Mouse (Mus musculus) adrenal gland, adult 18-20 months (tissue): Measurements from ENCODE around the gene Car10. TPM values are rescaled to one million over a fixed set of nuclear protein-coding genes. Genes with fewer than 3 reads are reported as not detected.

Experiments used
- DNase-seq, 2 experiments: peaks; one replicate each; pipeline ENCODE4 v3.0.0; 2021 to 2022; ENCODE audit warnings: low spot score in 2 of 2
- total RNA-seq, 2 experiments: library from RNA; stranded (reverse); gene quantifications; 1 replicate in 1 of 2; 2 replicates in 1 of 2; pipeline ENCODE4 v1.2.3; 2021

Car10 gene
- total RNA-seq, 2 experiments from 2014 or later = 0.17 TPM; not detected in 1

DNA sequence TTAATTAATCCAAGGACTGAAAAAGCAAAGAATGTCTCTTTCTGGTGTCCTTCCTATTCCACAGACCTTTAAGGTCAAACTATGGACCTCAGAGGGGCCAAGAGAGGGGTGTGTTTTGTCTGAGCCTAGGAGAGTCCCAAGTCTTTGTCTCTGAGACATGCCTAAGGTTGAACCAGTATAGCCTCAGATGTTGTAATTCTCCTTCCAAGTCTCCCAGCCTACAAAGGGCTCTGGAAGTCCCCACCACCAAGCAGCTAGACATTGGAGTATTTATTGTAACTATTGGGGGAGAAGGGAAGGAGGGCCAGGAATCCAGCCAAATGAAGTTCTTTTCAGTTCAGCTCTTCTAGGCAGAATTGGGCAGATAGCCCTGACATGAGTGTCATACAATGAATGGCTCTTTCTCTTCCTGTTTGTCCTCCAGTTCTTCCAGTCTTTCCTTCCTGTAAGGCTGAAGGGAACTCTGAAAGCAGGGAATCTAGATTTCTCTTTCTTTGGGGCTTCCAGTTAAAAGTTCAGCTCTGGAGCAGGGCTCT lies 464.6 kb downstream of the Car10 start:
- DNase-seq = no peak

DNA sequence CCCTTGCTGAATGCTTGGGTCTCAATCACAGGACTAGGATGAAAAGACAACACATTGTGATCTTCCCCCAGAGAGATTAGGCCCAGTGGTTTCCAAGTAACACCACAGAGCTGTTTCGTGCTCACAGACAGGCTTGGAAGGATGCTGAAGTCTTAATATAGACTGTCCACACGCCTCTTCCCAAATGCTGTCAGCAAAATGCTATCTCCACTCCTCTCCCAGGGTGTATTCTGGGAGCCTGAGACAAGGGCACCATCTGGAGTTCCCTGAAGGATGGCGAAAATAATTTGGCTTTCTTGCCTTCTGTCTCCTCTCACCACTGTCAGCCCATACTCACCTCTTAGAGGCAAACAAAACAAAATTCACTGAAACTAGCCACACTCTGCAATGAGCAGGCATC lies 467.9 kb downstream of the Car10 start:
- no peak for DNase-seq

DNA sequence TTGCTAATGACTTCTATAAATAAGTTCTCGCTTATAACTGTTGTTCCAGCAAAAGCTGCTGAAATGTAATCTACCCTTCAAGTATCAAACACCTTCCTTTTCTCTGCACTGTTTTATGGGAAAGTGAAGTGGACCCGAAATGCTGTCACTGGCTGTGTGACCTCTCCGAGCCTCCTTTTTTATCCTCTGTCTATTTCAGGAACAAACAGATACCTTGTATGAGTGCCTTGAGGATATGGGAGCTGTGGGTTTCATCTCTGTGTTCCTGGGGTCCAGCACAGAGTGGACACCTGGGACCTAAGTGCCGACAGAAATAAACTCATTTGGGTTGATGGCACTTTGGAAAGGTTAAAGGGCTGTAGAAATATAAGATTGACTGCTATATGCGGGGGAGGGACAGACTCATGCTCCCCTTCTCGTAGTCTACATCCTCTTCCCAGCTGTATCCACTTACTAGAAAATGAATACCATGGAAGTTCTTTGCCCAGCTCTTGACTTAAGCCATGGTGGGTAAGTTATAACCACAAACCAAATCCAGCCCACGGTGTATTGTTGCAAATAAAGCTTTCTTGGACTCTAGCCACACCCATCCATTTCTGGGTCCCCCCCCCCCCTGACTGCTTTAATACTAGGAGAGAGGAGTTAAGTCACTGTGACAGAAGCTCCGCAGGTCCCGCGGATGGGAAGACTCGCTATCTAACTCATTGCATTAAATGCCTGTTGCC lies 474.3 kb downstream of the Car10 start:
- no peak for DNase-seq

DNA sequence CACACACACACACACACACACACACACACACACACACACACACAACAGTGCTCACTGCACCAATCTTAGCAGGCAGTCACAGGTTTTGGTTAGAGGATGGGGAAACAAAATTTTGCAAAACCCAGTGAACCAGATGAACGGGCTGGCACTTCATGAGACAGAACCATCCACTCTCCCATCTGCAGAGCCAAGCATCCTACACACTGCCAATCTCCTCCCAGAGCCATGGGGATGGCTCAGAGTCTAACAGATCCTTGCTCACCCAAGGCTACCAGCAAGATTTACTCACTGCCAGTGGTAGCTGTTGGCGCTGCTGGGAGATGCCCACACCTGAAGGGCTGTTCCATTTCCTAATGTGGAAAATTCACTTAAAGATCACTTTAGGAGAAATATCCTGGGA lies 479.6 kb downstream of the Car10 start:
- DNase-seq = no peak

DNA sequence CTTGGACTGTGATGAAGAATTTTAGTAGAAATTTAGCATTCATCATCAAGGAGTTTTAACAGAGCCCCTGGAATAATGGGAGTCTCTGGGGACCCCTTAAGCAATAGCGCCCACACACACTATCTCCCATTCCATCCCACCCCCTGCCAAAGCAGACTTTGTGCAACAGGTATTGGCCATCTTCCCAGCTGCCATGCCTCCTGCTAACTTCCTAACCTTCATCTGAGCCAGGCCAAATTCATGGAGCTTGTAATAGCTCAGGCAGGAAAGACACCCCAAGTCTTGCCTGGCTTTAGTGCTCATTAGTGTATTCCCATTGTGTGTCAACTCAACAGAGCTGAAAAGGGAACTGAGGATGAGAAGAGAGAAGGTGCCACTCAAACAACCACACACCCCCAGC lies 481.8 kb downstream of the Car10 start:
- no peak for DNase-seq

DNA sequence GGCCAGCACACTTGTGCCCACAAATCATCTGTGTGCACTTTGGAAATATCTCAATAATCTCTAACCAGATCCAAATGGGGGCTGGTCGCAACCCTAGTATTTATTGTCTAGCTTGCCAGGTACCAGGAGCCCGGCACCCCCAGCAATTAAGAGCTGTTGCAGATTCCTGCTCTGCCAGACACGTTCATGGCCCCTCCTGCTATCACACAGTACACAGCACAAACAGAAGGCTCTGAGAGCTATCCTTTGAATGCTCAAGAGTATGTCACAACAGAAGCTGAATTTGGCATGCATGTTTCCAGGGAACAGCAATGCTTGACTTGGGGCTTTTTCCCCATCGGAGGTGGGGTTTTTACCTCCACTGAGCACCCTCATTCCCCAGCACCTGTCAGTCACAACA lies 483.5 kb downstream of the Car10 start:
- DNase-seq = no peak

DNA sequence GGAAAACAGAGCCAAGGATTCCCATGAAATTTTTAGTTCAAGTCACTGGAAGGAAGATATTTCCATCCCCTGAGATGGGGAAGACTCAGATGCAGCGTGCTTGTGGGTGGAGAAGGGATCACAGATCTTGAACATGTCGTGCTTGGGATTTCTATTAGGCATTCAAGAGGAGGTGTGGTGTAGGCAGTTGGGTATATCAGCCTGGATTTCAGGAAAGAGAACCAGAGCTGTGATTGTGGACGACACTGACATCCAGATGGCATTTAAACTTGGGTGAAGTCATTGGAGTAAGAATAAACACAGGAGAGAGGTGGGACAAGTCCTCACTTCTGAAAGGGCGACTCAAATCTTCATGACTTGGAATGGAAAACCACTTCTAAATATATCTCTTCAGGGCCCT lies 490.0 kb downstream of the Car10 start:
- DNase-seq = no peak

DNA sequence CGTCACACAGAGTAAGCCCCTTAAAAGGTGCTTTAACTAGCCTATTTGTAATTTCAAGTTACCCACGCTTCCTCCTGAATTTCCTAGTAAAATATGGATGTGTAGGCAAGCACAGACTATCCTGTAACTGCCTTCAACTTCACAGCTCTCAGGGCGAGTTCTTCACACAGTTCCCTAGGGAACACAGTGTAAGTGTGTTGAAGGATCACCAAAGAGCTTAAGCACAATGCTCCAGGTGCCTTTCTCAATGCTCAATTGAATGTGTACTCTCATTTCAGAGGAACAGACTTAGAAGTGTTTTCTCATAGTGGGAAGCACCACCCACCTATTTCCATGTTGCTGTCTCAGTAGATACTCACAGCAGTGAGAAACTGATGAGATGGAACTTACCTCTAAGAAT lies 492.8 kb downstream of the Car10 start:
- no peak for DNase-seq

DNA sequence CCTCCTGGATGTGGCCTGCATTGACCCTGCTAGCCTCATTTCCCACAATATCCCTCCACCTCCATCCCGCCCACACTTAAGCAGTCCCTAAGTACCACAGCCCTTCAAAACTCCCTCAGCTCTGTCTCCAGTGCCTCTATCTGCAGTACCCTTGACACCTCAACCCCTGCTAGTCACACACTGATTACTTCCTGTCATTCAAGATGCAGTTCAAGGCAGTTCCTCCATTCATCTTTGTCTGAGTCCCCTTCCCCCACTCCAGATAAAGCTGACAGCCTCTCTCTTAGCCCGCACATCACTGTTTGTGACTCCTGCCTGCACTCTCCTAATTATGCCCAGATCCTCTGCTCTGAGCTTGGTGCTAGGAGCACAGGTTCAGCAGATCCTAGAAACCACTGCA lies 496.2 kb downstream of the Car10 start:
- DNase-seq = no peak

DNA sequence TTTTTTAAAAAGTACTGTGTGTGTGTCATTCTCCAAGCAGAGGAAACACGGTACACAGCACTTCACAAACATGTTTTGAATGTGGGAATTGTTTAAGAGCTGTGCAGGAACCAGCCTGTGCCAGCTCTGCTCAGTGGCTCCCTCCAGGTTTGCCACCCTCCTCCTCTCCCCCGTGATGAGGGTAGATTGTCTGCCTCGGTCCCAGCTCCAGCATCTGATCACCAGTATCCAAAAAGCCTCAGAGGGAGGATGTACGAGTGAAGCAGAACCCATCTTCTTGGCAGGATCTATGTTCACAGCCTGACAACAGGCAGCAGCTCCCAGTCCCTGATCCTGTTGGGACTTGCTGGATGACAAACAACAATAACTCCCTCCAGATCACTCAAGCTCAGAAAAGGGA lies 500.3 kb downstream of the Car10 start:
- no peak for DNase-seq

DNA sequence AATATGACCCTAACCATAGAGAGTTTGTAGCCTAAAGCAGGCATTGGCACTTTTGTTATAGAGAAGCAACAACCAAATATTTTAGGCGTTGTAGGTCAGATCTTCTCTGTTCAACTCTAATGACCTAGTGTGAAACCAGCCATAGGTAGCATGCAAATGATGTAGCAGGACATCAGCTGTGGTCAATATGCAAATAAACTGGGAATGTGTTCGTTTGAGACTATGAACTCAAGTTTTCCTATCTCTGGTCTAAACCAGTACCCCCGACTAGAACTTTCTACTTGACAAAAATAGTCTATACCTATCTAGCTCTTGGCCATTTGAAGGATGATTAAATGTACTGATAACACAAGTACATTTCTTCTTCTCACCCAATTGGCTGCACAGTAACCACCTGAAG lies 501.9 kb downstream of the Car10 start:
- no peak for DNase-seq

DNA sequence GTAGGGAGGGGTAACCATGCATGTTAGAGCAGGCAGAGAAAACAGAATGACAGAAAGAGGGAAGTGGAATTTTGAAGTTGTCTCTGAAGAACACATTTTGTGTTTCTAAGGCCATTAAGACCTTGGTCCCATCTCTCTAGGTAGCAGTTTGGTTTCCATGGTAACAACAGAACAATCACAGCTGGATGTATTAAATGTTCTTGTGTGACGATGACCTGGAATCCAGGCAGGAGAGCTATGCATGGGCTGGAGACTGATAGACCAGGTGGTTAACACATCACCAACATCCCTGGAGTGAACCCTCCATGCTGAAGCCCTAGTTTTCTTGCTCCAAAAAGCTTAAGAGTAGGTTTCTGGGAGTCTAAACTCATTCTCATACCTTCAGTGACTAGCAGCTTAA lies 505.7 kb downstream of the Car10 start:
- no peak for DNase-seq

DNA sequence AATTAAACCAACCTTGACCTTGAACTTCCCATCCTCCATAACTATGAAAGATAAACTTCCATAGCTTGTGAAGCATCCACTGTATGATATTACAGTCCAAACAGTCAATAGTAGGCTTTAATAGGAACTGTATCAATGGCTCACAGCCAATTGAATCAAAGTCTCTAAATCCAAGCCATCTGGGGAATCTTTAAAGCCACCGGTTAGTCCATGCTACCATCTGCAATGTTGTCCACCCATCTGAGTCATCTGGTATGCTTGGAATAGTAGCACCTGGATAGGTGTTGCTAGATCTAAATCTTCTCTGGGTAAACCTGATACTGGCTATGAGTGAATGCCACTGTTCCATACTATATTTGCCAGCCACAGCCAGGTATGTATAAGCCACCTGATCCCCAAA lies 509.3 kb downstream of the Car10 start:
- no peak for DNase-seq

DNA sequence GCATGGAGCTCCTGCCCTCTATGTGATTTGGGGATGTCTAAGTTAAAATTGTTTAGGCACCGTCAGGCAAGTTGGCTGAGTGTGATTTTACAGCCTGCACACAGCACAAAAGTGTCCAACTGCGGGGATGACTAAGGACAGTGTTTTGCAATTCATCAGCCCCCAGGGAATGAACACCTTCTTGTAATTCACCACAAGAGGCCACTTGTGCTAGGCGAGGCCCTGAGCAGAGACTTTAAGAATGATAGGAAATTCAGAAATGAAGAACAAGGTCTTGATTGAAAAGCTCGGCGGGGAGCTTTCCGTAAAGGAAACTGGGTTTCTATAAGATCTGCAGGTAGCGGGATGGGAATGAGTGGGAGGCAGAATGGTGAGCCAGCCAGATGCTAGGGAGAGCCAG lies 510.9 kb downstream of the Car10 start:
- no peak for DNase-seq

DNA sequence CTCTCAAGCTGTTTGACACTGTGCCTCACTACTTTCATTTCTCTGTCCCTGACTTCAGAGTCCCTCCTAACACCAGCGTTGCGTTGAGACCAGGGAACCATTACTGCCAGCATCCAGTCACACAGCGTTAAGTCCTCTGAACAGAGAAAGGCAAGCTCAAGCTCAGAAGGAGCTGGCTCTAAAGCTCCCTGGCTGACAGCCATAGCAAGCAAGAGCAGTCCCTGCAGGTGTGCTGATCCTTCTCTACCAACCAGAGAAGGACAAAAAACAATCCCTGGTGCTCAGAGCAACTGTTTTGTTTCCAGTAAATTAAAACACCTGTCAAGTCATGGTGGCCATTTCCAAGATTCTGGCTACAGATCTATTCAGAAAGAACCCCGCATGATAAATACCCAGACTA lies 514.2 kb downstream of the Car10 start:
- DNase-seq = no peak

DNA sequence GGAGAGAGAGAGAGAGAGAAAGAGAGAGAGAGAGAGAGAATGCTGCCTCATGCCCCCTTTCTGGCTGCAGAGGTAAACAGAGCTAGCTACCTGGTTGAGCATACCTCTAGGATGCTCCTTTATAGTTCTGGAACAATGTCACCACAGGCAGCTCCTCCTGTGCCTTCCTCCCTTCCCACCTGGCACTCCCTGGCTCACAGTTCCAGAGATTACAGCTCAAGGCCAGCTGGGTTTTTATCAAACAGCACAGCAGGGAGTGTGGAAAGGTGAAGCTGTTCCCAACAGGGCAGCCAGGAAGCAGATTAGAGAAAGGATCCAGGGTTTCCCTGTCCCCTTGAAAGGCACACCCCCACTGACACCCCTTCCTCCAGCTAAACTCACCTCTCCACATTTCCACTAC lies 517.0 kb downstream of the Car10 start:
- no peak for DNase-seq

DNA sequence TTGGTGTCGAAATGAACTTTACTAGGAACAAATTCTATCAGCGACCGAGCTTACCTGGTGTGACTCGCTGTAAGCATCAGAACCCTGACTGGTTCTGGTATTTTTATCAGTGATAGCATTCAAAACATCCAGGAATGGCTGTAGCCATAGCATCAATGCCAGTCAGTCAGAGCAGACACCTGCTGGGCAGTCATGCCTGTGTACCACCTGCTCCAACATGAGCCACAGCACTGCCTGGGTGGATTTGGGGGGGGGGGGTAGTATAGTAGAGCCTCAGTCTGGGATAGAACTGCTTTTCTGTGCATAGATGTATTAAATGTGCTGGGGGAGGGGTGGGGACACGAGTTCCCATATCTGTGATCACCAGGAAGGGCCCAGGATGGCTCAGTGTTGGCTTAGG lies 525.8 kb downstream of the Car10 start:
- DNase-seq = no peak

DNA sequence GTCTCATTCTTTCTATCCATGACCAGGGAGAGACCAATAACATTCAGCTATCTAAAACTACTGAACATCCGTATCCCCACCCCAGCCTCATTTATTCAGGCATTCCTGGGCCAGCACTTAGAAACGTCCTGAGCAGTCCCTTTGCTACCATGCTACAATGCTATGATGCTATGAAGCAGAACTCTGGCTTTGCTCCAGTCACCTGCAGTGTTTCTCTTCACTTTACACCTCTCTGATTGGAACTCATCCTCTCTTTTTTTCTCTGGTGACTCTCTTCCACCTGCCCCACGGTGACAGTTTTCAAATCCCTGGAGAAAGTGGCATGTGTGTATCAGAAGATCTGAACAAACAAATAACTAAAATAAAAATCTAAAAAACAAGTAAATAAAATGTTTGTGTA lies 541.6 kb downstream of the Car10 start:
- no peak for DNase-seq

DNA sequence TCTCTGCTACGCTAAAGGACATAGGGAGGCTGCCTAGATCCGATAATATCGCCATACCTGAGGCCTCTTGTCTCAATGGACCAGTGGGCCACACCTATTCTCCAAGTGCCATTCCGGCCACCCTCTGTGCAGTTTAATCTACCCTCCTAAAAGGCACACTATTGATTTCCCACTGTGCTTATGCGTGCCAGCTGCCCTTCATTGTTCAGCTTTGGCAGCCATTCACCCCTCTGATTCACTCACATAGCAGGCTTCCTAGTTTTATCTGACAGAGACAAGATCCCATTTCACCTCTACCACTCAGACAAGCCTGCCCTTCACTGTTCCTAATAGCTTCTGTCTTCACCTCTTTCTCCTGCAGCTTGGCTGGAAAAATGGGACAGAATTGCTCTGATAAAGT lies 543.1 kb downstream of the Car10 start:
- DNase-seq = no peak

DNA sequence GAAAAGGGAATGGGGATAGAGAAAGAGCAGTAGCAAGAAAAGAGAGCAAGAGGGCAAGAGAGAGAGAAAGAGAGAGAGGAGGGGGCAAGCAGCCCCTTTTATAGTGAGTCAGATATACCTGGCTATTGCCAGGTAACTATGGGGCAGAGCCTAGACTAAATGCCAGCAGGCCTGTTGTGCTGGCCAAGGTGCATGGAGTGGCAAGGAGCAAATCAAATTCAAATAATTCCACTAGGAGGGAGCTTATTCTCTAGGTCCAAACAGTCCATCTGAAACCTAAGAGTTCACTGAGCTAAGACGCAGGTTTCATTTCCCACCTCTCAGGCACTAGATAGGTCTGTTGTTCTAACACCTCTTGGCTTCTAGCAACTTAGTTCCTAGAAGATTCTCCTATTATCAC lies 544.5 kb downstream of the Car10 start:
- DNase-seq = no peak

DNA sequence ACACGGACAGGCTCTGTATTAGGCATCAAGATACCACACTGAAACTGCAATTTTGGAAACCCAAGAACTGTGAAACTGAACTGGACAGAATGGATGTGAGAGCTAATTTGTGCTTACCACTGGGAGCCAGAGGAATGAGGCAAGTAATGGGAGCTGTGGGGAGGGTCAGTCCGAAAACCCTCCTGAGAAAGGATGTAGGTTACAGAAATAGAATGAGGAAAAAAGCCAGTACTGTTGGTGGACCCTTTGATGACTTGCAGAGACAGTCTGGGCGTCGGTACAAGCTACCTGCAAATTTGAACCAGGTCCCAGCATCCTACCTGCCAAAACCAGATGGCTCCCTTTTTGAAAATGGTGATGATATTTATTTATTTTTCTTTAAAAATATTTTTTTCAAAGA lies 545.2 kb downstream of the Car10 start:
- DNase-seq = no peak

DNA sequence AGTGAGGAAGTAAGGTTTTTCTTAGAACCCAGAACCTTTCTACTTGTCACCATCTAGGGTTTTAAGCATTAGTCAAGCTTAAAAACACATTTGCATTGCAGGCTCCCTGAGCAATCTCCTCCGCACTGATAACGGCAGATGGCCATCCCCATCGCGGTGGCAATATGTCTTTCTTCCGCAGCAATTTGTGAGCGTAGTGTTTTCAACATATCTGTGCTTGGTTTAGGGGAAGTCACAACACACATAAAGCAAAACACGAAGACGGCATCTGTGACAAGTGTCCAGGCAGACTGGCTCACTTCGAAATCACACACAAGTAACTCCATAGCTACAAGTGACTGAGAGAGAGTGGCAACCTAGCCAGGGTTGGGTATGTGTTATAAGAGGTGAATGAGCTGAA lies 545.6 kb downstream of the Car10 start:
- no peak for DNase-seq

DNA sequence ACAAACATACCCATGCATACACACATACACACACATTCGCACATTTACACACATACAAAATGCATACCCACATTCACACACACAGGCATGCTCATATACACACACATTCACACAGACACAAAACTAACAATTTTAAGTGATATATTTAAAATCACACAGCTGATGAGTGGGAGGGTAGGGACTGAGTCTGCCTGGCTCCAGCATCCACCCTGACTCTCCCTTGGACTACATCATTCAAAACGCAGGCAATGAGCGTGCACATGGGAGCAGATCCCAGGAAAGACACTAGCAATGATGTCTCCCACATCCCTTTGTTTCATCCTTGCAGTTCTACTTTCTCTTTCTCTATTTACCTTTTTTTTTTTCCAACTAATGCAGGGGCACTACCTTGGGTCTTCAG lies 548.4 kb downstream of the Car10 start:
- no peak for DNase-seq
